Mouse (Mus musculus): ENCODE measurements at regions not wholly inside any gene's neighbourhood (a gene's known extent, or its start where the extent isn't known, plus 50 kb on each side); places are given as distances from the start of the nearest gene placed in this dataset.

DNA sequence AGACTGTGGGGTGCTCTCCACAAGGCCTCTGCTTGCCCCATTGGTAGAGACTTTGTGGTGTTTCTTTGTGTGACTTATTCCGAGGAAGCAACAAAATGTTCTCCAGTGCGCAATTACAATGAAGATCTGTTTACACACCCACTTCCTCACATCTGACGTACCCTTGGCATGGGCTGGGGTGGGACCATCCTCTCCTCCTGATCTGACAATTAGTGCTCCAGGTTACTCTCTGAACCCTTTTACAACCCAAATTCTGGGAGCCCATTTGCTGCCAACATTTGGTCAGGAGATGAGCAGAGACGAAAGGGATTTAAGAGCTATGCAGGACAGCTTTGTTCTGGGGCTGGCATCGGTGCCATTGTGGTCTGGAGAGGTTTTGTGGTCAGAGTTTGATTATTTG is 215.9 kb upstream of the Sall1 start:
- H3K36me3 ChIP-seq (ENCODE audit: control insufficient read depth): no peaks in the 10 kb centered on the region
- H3K27me3 ChIP-seq (ENCODE audit: control insufficient read depth): no peaks in the 10 kb centered on the region
- TF ChIP-seq GATA1 (IDR thresholded peaks at IDR 0.05; ENCODE audit: low read length) (no peak), TAL1 (IDR thresholded peaks at IDR 0.05; ENCODE audit: low read length) (no peak)
- no peak overlapping the region for H3K4me3 ChIP-seq (replicated peaks)
- H3K9me3 ChIP-seq (ENCODE audit: control insufficient read depth, low read length): no peaks in the 10 kb centered on the region; the same call in 1 of the 2 replicates
- H3K4me1 ChIP-seq (ENCODE audit: control insufficient read depth): no peaks in the 10 kb centered on the region

DNA sequence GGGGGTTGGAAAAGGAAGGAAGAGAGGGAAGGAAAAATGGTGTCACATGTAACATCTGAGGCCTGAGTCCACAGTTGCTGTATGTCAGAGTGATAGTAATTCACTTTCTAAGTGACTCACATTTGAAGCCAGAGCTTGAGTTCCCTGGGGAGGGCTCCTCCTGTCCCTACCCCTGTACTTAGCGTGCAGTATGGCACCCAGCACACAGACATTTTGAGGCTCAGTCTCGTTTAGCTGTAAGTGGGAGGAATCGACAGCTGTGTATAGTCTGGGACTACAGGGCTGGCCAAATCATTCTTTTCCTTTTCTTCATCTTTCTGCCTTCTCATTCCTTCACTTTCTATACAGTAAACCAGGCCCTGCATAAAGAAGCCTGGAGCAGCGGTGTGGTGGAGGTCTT is 202.4 kb upstream of the Sall1 start:
- Histone ChIP-seq H3K27me3 (ENCODE audit: control insufficient read depth) (peaks cover 24% of the 10 kb centered on the region), H3K9me3 (ENCODE audit: control insufficient read depth, low read length) (no peaks in the 10 kb centered on the region), H3K36me3 (ENCODE audit: control insufficient read depth) (no peaks in the 10 kb centered on the region), H3K4me1 (ENCODE audit: control insufficient read depth) (no peaks in the 10 kb centered on the region), H3K4me3 (replicated peaks) (no peak overlapping the region)
- TF ChIP-seq TAL1 (IDR thresholded peaks at IDR 0.05; ENCODE audit: low read length) (no peak), GATA1 (IDR thresholded peaks at IDR 0.05; ENCODE audit: low read length) (no peak)

DNA sequence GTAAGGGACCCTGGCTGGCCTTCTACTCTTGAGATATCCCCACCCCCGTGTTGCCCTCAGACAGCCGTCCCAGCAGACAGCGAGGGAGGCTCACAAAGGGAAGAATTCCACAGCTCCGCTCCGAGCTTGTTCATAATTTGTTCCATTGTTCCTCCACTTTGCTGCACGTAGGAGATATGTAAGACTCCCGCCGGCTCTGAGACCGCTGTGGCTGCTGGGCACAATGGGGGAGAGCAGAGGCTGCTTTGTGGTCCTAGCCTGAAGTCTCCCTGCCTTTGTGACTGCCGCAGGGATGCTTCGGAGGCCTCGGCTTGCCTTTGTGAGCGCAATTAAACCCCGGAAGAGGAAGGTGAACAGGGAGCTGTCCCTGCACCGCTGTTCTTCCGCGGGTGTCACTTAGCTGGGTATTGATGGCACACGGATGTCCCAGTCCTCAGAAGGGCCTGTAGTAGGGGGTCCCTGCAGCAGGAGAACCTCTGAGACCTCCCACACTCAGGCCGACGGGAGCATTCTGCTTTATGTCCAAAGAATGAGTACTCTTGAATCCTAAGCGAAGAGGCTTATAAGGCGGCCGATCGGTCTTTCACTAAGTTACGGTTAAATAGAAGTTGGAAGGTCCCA is 201.3 kb upstream of the Sall1 start:
- Histone ChIP-seq H3K4me1 (ENCODE audit: control insufficient read depth) (no peaks in the 10 kb centered on the region), H3K9me3 (ENCODE audit: control insufficient read depth, low read length) (no peaks in the 10 kb centered on the region)
- TF ChIP-seq TAL1 (IDR thresholded peaks at IDR 0.05; ENCODE audit: low read length) (no peak), GATA1 (IDR thresholded peaks at IDR 0.05; ENCODE audit: low read length) (no peak)

DNA sequence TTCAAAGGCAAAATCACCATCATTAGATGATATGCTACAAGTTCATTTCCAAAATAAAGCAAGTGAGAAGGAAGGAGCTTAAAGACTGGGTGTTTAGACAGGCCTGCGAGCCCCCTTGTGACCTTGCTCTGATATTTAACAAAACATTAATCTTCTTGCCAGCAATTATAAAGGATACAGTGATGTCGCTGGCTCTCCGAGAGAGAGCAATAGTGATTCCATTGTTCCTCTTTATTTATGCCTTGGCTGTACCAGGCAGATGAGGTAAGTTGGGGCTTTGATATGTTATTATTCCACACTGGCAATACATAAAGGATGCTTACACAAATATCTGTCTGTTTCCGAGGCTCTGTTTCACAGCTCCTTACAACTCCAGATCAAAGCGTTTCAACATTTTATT is 197.7 kb upstream of the Sall1 start:
- Histone ChIP-seq H3K27me3 (ENCODE audit: control insufficient read depth) (peaks cover 24% of the 10 kb centered on the region), H3K9me3 (ENCODE audit: control insufficient read depth, low read length) (no peaks in the 10 kb centered on the region), H3K4me1 (ENCODE audit: control insufficient read depth) (no peaks in the 10 kb centered on the region), H3K4me3 (replicated peaks) (no peak overlapping the region), H3K36me3 (ENCODE audit: control insufficient read depth) (no peaks in the 10 kb centered on the region)
- TF ChIP-seq TAL1 (IDR thresholded peaks at IDR 0.05; ENCODE audit: low read length) (no peak), GATA1 (IDR thresholded peaks at IDR 0.05; ENCODE audit: low read length) (no peak)

More for the DNA sequence above, 201.3 kb upstream of the Sall1 start:
- Histone ChIP-seq H3K36me3 (ENCODE audit: control insufficient read depth) (no peaks in the 10 kb centered on the region), H3K27me3 (ENCODE audit: control insufficient read depth) (peaks cover 24% of the 10 kb centered on the region), H3K4me3 (replicated peaks) (no peak overlapping the region)

DNA sequence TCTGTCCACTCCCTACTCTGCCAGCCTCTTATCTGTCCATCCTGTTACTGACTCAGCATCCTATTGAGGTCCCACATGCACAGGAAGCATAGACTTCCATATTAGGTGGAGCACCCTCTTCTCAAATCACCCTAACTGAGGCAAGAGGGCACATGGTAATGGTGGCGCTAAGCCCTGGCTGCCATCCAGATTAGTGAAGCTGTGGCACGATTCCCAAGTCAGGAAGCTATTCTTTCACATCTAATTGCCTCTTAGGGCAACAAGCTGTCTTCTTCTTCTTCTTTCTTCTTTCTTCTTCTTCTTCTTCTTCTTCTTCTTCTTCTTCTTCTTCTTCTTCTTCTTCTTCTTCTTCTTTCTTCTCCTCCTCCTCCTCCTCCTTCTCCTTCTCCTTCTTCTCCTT is 195.7 kb upstream of the Sall1 start:
- H3K4me1 ChIP-seq (ENCODE audit: control insufficient read depth): no peaks in the 10 kb centered on the region
- H3K4me3 ChIP-seq (replicated peaks): no peak overlapping the region
- TF ChIP-seq GATA1 (IDR thresholded peaks at IDR 0.05; ENCODE audit: low read length) (no peak), TAL1 (IDR thresholded peaks at IDR 0.05; ENCODE audit: low read length) (no peak)
- no peaks in the 10 kb centered on the region for H3K9me3 ChIP-seq (ENCODE audit: control insufficient read depth, low read length)
- peaks cover 14% of the 10 kb centered on the region; the same call in 1 of the 2 replicates for H3K27me3 ChIP-seq (ENCODE audit: control insufficient read depth)
- no peaks in the 10 kb centered on the region for H3K36me3 ChIP-seq (ENCODE audit: control insufficient read depth)

DNA sequence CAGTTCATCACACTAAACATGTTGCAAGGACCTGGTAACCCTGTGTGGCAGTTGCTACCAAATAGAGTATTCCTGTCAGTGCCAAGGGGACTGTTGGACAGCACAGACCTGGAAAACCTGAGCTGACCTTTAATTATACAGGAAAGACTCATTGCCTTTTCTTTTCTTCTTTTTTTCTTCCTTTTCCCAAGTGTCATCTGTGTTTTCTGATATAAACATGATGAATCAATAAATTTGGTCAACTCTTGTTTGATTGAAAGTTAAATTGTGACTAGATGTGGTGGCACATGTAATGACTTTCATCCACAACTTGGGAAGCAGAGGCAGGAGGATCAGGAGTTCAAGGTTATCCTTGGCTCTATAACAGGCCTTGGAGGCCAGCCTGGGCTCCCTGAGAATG is 190.1 kb upstream of the Sall1 start:
- Histone ChIP-seq H3K27me3 (ENCODE audit: control insufficient read depth) (no peaks in the 10 kb centered on the region), H3K4me1 (ENCODE audit: control insufficient read depth) (no peaks in the 10 kb centered on the region), H3K4me3 (replicated peaks) (no peak overlapping the region), H3K9me3 (ENCODE audit: control insufficient read depth, low read length) (peaks cover 2% of the 10 kb centered on the region; the same call in 1 of the 2 replicates), H3K36me3 (ENCODE audit: control insufficient read depth) (no peaks in the 10 kb centered on the region)
- TF ChIP-seq GATA1 (IDR thresholded peaks at IDR 0.05; ENCODE audit: low read length) (no peak), TAL1 (IDR thresholded peaks at IDR 0.05; ENCODE audit: low read length) (no peak)

DNA sequence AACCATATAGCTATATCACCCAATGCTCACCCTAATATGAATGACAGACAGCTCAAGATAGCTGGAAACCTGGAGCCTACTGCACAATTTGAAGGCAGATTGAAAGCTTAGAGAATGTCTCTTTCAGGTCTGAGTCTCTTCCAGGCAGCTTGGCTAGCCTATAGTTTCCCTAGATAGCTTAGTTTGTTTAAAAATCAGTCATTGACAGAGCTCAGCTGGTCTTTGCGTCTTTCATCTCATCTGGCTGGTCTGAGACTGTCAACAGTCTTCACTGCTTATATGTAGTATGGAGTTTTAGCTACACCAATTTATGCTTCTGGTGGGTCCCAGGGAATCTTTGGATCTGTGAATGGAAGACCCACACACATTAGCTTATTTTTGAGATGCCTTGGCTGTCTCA is 188.4 kb upstream of the Sall1 start:
- no peaks in the 10 kb centered on the region for H3K27me3 ChIP-seq (ENCODE audit: control insufficient read depth)
- peaks cover 2% of the 10 kb centered on the region; the same call in 1 of the 2 replicates for H3K9me3 ChIP-seq (ENCODE audit: control insufficient read depth, low read length)
- H3K4me1 ChIP-seq (ENCODE audit: control insufficient read depth): no peaks in the 10 kb centered on the region
- H3K4me3 ChIP-seq (replicated peaks): no peak overlapping the region
- H3K36me3 ChIP-seq (ENCODE audit: control insufficient read depth): no peaks in the 10 kb centered on the region
- no peak for TF ChIP-seq TAL1 (IDR thresholded peaks at IDR 0.05; ENCODE audit: low read length)
- TF ChIP-seq GATA1 (IDR thresholded peaks at IDR 0.05; ENCODE audit: low read length): no peak

DNA sequence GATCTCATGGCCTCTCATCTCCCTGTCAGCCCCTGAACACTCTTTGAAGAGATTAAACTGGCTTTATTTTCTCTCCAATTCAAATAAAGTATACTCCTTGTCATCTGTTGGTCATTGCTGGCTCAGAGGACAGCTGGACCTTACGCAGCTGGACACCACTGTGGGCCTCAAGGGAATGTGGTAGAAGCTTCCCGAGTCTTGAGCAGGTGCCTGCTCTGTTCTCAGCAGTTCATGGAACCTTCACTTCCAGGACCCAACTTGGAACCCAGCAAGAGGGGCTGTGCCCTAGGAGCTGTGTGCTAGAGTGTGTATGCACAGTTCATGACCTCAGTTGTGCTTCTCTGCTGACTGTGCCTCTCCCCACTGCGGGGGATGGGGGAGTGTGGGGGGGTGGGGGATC is 185.2 kb upstream of the Sall1 start:
- TF ChIP-seq GATA1 (IDR thresholded peaks at IDR 0.05; ENCODE audit: low read length) (no peak), TAL1 (IDR thresholded peaks at IDR 0.05; ENCODE audit: low read length) (no peak)
- Histone ChIP-seq H3K36me3 (ENCODE audit: control insufficient read depth) (no peaks in the 10 kb centered on the region), H3K27me3 (ENCODE audit: control insufficient read depth) (no peaks in the 10 kb centered on the region), H3K4me1 (ENCODE audit: control insufficient read depth) (no peaks in the 10 kb centered on the region), H3K4me3 (replicated peaks) (no peak overlapping the region), H3K9me3 (ENCODE audit: control insufficient read depth, low read length) (peaks cover 2% of the 10 kb centered on the region; the same call in 1 of the 2 replicates)

DNA sequence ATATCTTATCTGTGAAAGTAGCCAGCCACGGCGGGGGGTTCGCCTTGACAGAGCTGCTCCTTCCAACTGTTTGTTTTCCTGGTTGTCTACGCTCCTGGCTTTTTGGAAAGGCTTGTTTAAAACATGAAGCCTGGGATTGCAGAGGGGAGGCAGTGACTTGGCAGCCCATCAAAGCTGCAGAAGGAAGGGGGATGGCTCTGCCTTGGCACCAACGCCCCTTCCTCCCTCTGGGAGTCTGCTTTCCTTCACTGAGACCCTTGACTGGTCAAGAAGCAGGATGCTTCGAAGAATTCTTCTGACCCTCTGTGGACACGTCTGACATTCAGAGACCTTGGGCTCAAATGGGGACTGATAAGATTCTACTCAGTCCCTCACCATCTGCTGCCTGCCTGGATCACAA is 176.9 kb upstream of the Sall1 start:
- Histone ChIP-seq H3K4me1 (ENCODE audit: control insufficient read depth) (no peaks in the 10 kb centered on the region), H3K27me3 (ENCODE audit: control insufficient read depth) (no peaks in the 10 kb centered on the region), H3K36me3 (ENCODE audit: control insufficient read depth) (no peaks in the 10 kb centered on the region), H3K9me3 (ENCODE audit: control insufficient read depth, low read length) (peaks cover 3% of the 10 kb centered on the region), H3K4me3 (replicated peaks) (no peak overlapping the region)
- TF ChIP-seq TAL1 (IDR thresholded peaks at IDR 0.05; ENCODE audit: low read length): no peak
- no peak for TF ChIP-seq GATA1 (IDR thresholded peaks at IDR 0.05; ENCODE audit: low read length)

DNA sequence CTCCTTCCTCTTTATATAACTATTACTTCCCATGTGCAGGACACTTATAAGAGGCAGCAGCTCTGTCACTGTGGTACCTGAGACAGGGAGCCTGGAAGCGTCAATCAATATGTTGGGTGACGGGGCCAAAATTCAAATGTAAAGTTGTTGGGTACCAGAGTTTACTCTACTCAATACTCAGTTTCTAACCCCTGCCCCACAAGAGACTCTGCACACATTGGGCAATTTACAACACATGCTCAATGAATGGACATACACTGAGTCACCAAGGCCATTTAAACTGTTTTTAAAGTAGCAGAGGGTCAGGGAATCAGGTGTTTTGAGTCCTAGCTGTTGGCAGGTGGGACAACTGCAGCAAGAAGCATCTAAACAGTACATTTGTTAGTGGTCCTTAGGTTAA is 176.4 kb upstream of the Sall1 start:
- H3K27me3 ChIP-seq (ENCODE audit: control insufficient read depth): no peaks in the 10 kb centered on the region
- no peaks in the 10 kb centered on the region for H3K4me1 ChIP-seq (ENCODE audit: control insufficient read depth)
- peaks cover 3% of the 10 kb centered on the region for H3K9me3 ChIP-seq (ENCODE audit: control insufficient read depth, low read length)
- no peaks in the 10 kb centered on the region for H3K36me3 ChIP-seq (ENCODE audit: control insufficient read depth)
- H3K4me3 ChIP-seq (replicated peaks): no peak overlapping the region
- TF ChIP-seq TAL1 (IDR thresholded peaks at IDR 0.05; ENCODE audit: low read length): no peak
- no peak for TF ChIP-seq GATA1 (IDR thresholded peaks at IDR 0.05; ENCODE audit: low read length)

Data from erythroblast, embryonic 14.5 days (primary cell).